Mouse (Mus musculus): ENCODE measurements around the gene Ap1m1.
A peak's percentile ranks its signal among the peaks of the same experiment; 100 is the strongest.

Ap1m1 gene

DNA sequence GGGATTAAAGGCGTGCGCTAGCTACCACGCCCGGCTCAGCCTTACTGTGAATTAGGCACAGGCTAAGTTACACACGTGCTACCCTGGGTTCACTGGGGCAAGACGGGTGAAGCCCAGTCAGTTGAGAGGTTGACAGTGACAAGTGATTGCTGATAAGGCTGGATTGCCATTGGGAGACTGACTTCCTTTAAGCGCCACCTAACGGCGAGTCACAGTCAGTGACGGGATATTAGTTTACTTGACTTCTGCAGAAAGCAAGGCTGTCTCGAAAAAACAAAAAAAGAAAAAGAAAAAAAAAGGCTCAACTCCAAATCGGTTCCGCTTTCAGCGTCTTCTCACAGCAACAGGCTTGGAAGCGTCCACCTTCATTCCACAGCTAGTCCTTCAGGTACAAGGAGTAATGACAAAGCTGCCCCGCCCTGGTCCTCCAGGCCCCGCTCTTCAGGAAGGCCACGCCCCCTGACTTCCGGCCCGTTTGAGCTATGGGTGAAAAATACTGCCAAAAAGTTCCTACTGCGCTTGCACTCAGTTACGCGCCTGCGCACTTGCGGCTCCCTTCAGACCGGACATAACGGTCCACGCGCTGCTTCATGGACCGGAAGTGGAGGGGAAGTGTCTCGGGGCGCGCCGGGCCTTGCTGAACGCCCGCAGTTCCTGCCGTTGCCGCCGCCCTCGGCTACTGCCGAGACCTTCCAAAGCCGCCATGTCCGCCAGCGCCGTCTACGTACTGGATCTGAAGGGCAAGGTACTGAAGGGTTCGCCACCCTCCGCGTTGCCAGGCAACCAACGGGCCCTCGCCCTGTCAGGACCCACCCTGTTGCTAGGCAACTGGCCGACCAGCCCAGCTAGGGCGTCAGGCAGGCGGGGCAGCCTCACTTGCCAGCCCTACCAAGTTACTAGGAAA, at the start of gene Ap1m1:
TSS of gene Ap1m1 (plus strand) at position 520 of the 904 bp plus-strand sequence.
- DNase-seq (ENCODE audit: low read depth) = peak; percentile 99

DNA sequence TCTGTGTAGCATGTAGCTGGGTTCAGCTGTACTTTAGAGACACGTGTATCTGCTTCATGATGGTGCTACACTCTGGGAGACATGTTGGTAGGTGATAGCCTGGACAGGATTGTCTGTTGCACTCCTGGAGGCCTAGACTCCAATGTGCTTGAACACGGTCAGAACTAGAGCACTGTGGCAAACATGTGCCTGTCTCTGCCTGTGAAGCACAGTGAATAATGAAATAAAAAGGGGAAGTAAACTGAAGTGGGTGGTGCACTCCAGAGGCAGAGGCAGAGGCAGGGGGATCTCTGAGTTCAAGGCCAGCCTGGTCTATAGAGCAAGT, 49.6 kb upstream of the Ap1m1 start:
- DNase-seq (ENCODE audit: low read depth) = no peak

DNA sequence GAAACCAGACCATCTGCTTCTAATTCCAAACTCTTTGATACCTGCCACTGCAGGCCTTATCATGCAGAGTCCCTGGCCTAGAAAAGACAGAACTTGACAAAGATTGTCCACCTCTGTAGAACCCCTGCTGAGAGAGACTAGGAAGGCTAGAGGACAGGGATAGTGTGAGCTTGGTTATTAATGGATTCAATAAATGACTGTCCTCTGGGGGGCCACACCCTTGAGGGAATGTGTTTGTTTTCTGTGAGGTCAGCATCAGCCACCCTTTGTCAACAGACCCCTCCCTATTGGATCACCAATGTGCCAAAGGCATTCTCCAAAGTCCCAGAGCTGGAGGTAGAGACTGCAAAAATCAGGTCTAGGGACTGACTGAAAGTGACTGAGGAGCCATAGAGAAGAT, 47.8 kb upstream of the Ap1m1 start:
- DNase-seq (ENCODE audit: low read depth) = no peak

DNA sequence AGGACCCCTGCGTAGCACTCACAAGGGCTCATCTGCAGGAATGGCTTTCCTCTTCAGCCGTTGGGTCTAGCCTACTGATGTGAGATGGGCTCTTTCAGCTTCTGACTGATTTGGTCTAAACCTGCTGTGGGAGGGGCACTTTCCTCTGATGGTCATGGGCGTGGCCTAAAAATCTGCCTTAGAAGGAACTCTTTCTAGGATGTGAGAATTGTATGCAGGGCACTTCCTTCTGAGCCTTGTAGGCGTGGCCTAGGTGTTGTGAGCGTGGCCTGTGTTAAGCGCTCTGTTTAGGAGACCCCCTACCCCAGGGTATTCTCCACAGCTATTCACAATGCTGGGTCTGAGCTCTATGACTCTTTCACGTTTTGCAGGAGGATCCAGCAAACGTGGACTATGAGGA, 41.8 kb upstream of the Ap1m1 start:
- no peak for DNase-seq (ENCODE audit: low read depth)

DNA sequence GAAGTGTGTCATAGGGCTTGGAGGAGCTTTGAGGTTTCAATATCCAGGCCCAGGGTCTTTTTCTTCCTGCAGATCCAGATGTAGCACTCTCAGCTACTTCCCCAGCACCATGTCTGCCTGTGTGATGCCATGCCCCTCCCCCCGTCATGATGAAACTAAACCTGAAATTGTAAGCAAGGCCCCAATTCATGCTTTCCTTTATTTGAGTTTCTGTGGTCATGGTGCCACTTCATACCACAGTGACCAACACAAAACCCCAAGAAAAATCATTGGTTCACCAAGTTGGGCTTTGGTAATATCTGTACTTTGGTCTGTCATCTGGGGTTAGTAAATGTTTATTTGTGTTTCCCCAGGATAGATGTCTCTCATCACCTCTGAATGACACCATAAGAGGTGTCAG, 31.2 kb upstream of the Ap1m1 start:
- no peak for DNase-seq (ENCODE audit: low read depth)

DNA sequence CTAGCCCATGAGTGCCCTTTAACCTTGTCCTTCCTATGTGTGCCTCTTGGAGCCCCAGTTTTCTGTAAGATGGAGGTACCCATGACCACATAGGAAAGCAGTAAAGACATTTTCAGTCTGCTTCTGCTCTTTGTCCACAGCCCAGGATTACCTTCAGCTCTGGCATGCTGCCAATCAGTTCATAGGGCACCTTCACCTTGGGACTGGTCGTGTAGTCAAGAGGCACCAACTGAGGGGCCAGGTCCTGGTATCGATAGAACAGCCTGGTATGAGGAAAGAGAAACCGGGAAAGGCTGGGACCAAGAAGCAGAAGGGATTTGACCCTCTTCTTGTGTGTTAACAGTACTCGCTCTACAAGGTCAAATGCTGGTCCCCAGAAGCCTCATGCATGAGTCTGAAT, 29.6 kb upstream of the Ap1m1 start:
- DNase-seq (ENCODE audit: low read depth) = no peak

DNA sequence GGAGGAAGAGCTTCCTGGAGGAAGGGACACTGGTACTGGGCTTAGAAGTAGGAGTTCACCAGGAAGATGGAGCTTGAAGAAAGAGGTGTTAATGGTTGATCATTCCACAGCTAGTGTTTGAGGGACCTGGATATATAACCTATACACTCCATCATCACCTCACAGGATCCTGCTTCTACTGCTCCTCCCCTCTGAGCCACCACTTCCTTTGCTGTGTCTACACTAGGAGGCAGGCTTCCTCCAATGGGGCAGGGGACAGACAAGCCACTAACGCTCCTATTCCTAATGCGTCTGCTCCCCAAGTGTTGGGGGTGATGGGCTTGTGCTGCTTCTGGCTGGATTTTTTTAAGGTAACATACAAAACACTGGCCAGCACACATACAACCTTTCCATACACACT, 29.1 kb upstream of the Ap1m1 start:
- no peak for DNase-seq (ENCODE audit: low read depth)

DNA sequence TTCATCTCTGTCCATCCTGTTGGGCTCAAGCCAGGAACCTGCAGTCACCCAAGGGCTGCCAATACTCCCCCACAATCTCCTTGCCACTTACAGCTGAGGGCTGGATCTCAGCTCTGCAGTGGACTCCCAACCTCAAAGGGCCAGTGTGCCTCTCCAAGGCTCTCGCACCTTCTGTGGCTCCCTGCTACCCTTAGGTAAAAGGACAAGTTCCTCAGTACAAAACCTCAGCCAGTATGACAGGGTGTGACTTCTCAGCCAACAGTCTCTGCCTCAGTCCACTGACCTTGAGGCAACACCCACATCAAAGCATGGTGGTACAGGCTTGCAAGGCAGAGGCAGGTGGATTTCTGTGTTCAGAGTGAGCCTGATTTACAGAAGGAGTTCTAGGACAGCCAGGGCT, 28.0 kb upstream of the Ap1m1 start:
- DNase-seq (ENCODE audit: low read depth) = no peak

DNA sequence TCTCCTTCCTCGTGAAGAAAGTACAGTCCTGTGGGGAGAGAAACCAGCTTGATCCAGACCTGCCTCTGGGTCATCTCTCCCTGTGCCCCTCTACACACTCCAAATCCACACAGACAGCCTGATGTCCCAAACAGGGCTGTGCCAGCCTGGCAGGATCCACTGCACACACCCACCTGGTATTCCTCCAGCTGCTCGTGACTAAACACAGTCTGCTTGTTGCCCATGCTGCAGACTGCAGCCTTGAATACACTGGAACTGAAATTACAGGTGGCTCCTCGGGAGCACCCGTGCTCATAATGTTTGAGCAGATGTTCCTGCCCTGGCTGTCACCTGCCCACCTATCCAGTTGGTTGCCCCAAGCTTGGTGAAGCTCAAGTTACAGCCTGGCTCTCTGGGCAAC, 27.1 kb upstream of the Ap1m1 start, which contains the start of gene Cib3:
TSS of gene Cib3 (minus strand) at position 87 of the 400 bp plus-strand sequence.
- no peak for DNase-seq (ENCODE audit: low read depth)

DNA sequence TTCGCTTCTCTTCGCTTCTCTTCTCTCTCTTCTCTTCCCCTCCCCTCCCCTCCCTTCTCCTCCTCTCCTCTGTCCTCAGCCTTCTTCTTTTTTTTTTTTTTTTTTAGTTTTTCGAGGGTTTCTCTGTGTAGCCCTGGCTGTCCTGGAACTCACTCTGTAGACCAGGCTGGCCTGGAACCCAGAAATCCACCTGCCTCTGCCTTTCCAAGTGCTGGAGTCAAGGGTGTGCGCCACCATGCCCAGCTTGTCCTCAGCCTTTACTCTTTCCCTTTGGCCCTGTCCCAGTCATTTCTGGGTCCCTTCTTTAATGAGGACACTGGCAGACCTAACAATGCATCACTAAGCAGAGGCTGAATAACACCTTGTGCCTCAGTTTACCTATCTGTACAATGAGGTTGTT, 26.3 kb upstream of the Ap1m1 start, which contains the start of gene Gm11034:
TSS of gene Gm11034 (minus strand) at position 101 of the 400 bp plus-strand sequence.
- no peak for DNase-seq (ENCODE audit: low read depth)

DNA sequence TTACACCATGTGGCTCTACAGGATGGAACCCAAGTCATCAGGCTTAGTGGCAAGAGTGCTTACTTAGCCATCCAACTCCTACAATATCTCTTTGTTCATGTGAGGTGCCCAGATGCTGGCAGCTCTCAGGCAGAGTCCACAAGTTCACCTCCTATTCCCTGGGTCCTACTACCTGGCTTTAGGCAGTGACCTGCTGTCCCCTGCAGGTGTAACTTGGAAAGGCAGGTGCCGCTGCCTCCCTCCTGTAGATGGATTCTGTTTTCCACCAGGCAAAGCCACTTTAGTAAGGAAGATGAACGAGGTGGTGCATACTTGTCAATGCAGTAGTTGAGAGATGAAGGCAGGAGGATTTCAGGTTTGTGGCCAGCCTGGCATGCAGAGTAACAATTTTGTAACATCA, 24.8 kb upstream of the Ap1m1 start:
- DNase-seq (ENCODE audit: low read depth) = no peak

DNA sequence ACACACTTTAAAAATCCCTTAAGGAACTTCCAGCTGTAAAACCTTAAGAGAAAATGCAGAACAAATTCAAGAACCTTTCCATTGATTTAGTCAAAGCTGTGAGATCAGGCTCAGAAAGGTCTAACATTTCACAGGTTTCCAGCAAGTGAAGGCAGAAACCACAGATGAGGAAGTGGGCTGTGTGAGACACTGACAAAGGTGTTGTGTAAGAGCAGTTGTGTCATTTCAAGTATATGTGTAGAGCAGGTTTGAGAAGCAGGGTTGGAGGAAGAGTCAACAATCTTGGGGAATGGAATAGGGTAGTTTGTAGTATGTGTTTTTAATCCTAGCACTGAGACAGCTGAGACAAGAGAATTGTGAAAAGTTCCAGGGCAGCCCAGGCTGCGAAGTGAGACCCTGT, 23.9 kb upstream of the Ap1m1 start:
- DNase-seq (ENCODE audit: low read depth) = no peak

DNA sequence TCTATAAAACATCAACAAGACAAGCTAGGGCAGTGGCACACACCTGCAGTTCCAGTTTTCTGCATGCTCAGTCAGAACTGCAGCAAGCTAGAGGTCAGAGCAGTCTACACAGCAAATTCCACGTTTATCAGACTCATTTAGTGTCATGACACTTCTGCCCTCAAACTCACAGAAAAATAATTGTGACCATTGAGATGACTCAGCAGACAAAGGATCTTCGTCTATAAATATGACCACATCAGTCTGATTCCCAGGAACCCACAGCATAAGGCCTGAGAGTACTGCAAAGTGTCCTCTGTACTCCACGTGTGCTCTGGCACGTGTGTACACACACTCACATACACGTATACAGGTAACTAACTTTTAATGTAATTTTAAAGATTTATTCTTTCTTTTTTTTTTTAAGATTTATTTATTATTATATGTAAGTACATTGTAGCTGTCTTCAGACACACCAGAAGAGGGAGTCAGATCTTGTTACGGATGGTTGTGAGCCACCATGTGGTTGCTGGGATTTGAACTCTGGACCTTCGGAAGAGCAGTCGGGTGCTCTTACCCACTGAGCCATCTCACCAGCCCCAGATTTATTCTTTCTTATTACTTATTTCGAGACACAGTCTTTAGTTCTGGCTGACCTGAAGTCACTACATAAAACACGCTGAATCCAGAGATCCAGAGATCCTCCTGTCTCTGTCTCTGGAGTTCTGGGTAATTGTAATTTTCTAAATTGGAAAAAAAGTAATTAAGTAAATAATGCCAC, 20.9 kb upstream of the Ap1m1 start:
- DNase-seq (ENCODE audit: low read depth) = no peak

DNA sequence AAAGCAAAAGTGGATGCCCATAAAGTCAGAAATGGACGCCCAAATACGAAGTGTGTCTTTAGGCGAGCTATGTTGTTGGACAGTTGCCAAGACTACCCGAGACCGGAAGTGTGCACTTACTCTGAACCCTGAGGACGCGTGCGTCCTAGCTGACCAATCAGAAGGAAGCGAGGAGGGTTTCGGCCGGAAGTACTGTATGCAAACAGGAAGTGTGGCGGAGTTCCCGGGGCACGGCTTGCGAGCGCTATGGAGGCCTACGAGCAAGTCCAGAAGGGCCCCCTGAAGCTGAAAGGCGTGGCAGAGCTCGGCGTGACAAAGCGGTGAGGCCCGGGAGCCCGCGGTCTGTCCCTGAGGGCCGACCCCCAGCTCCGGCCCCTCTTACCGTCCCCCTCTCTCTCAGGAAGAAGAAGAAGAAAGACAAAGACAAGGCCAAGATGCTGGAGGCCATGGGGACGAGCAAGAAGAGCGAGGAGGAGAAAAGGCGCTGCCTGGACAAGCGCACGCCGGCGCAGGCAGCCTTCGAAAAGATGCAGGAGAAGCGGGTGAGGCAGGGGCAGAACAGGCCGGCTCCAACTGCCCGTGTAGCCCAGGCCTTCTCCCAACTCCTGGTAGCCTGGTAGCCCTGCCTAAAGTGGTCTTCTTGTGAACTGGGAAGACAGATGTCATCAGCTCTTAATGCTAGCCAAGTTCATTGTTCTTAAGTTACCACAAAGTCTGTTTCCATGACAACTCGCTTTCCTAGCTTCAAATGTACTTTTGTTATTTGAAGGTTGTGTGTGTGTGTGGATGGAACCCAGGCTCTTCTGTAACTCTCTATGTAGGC, 20.1 kb upstream of the Ap1m1 start, which contains the start of gene Fam32a:
TSS of gene Fam32a (plus strand) at position 190 of the 823 bp plus-strand sequence.
- DNase-seq (ENCODE audit: low read depth) = peak; percentile 95

DNA sequence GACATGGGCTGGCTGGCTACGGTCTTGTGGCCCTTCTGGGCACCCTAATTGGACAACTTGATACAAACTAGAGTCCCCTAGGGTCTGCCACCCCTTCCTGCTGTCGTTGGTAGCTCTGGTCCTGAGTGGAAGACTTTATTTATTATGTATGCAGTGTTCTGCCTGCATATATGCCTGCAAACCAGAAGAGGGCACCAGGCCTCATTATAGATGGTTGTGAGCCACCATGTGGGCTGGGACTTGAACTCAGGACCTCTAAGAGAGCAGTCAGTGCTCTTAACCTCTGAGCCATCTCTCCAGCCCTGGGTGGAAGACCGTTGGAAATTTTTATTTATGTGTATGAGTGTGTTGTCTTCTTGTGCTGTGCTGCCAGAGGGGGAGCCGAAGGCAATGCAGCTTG, 19.1 kb upstream of the Ap1m1 start:
- no peak for DNase-seq (ENCODE audit: low read depth)

DNA sequence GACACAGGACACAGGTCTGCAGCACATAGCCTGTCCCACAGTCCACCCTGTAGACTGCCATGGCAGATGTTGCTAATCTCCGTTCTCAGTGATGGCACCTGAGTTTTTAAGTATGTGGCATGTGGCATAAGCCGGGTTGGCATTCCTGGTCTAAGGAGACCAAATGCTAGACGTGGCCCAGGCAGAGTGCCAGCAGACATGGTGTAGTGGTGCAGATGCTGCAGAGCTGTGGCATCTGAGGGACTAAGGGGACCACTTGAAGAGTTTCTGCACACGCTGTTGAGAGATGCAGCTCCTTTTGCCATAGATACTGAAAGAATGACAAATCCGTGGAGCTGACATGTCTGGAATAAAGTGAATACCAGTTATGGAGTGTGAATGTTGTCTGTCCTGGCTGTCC, 17.2 kb upstream of the Ap1m1 start:
- no peak for DNase-seq (ENCODE audit: low read depth)

DNA sequence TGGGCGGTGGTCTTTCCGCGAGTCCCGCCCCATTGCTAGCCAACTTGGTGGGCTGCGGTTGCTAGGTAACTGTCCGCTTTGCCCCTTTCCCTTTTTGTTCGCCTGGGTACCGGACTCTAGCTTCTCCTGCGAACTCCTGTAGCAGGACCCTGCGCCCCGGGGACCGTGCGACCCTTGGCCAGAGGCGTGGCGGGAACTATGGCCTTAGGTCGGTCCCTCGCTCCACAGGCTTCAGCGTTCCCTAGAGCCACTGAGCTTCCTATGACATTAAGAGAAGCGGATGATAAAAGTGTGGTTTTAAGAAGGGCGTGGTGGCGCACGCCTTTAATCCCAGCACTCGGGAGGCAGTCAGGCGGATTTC, 565 bp downstream of the Ap1m1 start:
- no peak for DNase-seq (ENCODE audit: low read depth)

DNA sequence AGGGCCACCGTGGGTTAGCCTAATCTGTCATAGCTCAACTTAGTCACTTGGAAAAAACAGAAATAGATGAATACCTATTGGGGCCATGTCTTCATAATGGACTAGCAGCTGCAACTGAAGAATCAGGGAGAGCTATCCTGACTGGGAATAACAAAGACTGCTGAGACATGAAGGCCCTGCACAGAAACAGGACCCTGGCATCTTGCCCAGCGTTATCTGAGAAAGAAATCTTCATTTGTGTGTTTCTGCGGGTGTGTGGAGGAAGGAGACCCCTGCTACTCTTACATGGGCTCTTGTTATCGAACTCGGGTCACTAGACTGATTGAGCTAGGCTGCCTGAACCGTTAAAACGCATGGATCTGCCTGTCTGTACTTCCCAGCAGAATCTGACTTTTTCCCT, 1.1 kb downstream of the Ap1m1 start:
- DNase-seq (ENCODE audit: low read depth) = no peak

DNA sequence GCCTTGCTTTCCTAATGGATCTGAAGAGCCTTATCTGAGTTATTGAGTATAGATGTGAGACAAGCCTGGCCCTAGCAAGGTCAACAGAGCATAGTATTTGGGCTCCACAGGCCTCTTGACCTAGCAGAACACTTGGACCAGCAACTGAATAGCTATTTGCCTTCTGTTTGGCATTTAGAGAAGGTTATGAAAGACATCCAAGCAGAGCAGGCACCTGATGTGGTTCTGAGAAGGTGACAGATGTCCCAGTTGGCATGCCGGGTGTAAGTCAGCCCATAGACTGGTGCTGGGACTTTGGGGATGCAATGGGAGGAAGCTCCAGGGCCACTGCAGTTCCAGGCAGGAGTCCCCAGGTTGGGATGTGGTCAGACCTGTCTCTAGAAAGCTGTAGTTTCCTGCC, 2.4 kb downstream of the Ap1m1 start:
- no peak for DNase-seq (ENCODE audit: low read depth)

DNA sequence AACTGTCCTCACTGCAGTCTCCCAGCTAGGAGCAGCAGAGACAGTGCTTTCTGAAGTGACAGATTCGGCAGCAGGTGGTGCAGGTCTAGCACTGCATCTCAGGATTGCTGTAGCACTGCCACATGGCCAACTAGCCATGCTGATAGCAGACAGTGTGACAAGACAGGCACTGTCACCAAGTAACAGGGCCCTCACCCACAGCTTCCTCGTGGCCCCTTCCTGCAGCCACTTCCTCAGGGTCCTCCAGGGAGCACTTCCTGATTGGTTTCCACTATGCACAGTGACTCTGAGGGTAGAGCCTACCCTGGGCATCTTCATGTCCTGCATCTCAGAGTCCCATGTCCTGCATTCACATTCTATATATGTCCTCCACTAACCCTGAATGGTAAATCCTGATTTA, 4.8 kb downstream of the Ap1m1 start:
- DNase-seq (ENCODE audit: low read depth) = no peak

DNA sequence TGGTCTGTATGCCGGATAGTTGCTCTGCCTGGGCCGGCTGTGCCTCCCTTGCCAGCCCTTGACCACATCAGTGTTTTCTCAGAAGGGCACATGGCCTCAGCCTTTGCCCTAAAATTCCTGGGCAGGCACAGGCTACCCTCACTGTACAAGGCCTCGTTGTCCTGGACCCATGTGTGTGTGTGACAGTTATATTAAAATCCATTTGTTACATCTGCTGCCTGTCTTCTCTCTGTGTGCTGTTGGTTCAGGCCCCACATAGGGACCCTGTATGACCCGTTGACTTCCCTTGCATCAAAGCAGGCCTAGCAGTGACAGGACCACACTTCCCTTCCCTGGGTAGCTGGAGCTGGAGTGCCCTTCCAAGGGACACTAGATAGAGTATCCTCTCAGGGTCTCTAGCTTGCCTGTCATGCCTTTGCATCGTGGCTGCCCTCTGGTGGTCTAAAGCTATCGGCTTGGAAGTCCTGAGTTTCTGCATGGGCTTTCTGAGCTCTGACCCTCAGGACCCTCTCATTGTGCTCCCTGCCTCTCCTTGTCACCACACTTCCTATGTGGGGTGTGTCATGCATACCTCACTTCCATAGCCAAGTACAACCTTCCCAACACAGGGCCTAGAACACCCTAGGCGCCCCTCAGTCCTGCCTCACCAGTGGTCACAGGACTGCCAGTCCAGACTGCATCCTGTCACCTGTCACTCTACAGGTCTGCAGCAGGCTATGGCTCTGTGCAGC, 17.5 kb downstream of the Ap1m1 start:
- no peak for DNase-seq (ENCODE audit: low read depth)

DNA sequence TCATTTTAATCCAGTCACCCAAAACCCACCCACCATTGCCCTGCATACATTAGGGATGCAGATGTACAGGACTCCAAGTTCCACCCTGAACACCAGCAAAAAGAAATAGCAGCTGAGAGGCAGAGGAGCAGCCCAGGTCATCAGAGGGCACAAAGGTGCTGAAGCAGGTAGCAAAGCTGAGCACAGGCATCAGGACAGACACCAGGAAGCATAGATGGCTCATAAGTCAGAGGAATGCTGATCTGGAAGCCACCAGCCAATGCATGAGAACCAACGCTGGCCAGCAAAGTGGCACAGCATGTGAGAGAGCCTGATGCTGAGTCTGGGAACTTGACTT, 18.1 kb downstream of the Ap1m1 start:
- DNase-seq (ENCODE audit: low read depth) = no peak
